Mouse (Mus musculus) spleen, postnatal 10 days (tissue): ENCODE data around the gene Kiz.

Source experiments
- DNase-seq, 2 experiments: peaks; one replicate each; pipeline ENCODE4 v3.0.0; 2021 to 2022; ENCODE audit warnings: low spot score in 2 of 2

The Kiz gene

DNA sequence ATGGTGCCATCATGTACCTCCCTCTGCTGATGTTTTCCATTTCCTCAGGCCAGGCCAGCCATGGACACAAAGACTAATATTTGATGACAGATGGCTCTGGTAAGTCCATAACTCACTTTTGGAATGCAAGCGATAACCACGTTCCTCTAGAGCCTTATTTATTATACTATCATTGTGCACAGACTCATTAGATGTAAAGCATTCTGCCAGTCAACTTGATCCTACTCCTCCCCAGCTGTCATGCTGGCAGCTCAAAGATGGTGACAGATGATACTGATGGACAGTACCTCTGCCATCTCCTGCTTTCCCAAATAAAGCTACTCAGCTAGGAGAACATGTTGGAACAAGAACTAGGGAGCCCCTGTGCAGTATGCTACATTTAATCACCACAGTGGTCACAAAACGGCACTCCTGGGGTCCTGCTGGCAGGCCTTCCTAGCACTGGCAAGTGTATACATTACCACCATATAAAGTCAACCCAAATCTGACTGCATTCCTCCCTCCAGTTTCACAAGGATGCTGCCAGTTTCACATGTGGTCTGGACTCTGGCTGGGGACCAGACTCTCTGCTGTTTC, 119.9 kb downstream of the Kiz start:
- DNase-seq: no peak

DNA sequence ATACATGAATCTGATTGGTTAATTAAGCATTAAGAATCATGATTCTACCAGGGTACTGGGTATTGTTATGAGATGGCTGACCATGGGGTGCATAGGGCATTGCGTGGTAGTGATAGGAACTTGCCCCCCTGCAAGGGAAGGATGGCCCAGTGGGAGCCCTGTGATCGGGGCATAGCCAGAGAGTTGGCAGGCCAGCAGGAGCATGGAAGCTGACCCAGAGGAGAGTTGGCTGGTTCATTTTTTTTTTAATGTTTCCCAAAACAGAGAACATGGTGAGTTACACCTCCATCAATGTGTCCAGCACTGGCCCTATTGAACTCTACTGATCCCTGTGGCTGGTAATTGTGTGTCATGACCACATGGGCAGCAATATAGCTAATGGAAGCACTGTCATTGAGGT, 127.1 kb downstream of the Kiz start:
- no peak for DNase-seq

DNA sequence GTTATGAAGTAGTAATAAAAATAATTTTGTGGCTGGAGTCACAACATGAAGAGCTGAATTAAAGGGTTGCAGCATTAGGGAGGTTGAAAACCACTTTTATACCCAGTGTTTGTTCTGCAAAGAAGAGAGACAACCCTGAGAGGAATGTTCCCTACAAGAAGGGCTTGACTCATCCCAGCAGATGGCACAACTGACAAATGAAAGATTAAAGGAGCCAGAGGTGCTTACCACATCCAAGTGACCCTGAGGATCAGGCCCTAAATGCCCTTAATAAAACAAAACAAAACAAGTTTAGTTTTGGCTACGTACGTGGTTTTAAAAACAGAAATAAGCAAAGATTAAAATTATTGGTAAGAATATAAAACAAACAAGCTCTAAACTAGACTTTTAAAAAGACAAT, 129.2 kb downstream of the Kiz start:
- DNase-seq: no peak

DNA sequence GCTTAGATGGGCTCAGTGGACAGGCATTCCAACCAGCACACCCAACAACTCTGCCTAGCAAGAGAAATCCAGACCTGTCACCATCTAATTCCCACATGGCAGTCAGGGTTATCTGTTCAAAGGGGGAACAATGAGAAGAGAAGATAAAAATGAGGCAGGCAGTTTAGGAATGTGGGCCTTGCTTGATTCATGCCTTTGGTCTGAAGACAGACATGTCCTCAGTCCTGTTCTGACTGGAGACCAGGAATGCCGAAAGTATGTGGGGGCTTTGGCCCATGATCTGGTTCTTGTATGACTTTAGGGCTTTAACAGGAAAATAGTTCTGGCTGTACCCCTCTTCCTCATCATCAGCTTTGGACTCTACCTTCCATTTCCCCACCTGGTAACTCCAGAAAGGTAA, 130.1 kb downstream of the Kiz start:
- DNase-seq: no peak

DNA sequence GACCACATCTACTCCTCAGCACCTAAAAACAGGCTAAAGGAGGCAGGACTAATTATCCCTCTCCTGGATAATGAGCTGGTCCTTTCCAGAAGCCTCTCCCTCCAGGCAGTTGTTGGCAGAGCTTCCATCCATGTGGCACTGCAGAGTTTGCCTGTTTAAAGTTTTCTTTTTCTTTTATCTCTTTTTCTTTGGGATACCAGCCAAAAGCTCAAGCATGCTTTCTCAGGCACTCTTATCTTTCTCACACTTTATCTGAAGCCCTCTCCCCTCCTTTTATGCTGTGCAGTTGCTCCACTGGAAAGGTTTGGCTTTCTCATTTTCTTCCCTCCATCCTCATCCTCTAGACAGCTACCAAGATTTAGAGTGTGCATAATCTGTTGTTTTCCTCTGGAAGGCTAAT, 130.8 kb downstream of the Kiz start:
- no peak for DNase-seq

DNA sequence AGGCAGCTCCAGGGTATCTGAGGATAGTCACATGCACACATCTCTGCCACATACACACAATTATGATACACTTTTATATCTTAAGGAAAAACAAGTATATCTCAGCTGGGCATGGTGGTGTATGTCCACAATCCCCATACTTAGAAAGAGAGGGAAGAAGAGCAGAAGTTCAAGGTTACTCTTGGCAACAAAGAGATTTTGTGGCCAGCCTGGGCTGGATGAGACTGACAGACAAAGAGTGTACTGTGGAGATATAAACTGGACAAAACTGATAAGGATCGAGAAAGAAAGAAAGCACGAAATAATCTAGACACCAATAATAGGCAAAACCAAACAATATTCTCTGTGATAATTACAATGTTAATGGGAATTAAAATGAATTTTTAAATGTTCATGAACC, 151.6 kb downstream of the Kiz start:
- DNase-seq: no peak

DNA sequence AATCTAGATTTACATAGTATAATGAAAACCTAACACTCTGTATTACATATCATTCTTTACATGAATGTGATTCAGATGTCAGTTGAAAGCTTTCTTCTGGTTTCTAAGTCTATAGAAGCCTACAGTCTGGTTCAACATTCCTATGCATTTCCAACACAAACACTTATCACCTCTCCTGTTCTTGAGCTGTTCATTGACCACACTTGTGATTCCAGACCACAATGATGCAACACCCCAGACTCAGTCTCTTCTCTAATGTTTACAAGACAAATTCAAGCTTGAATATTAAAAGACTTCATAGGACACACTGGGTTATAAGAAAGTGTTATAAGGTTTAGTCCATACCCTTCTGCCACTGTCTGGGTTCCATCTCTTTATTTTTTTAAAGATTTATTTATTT, 153.4 kb downstream of the Kiz start:
- no peak for DNase-seq

DNA sequence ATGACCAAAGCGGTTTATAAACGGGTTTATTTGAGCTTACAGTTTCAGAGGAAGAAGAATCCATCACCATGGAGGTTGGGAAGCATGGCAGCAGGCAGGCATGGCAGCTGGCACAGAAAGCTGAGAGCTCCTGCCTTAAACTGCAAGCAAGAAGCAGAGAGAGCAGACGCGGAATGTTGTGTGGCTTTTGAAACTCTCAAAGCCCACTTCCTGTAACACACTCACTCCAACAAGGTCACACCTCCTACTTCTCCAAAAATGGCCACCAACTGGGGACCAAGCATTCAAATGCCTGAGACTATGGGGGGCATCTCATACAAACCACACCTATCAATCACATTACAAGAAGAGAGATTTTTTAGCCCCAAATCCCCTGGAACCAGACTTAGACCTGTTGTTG, 154.5 kb downstream of the Kiz start:
- DNase-seq: peak in 1 of 2 experiments; percentile 21

DNA sequence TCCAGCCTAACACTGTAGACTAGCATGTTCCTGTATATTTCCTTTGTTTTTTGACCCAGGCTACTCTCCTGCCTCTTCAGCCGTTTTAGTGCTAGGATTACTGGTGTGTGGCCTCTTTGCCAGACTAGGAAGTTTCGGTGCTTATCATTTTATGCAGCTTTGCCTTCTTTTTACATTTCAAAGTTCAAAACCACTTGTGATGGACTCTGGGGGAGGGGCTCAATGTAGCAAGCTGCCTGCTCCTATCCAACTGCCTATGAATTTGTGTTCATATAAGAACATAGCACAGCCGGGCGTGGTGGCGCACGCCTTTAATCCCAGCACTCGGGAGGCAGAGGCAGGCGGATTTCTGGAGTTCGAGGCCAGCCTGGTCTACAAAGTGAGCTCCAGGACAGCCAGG, 155.3 kb downstream of the Kiz start:
- no peak for DNase-seq

DNA sequence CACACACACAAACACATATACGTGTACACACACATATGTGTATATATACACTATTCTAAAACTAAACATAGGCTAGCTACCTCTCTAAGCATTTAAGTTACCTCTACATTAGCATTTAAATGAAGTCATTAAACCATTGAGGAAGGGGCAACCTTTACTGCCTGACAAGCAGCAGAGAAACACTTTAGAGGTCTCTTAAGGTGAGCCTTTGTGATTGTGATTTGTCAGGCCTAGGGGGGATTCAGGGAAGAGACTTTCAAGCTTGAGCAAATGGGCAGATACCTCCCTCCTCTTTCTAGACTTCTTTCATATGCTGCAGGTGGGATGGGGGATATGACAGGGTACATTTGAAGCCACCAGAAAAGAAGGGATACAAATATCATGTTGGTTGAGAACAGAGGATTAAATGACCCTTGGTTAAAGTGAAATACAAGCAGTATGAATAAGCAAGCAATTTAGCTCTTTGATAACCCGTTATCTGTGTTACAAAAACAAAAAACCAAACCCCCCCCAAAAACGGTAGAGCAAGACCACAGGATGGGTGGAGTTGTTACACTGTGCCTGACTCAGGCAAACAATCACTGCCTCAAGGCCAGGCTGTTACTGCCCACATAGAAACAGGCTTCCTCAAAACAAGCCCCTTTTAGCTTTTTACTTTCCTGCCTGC, 155.9 kb downstream of the Kiz start:
- DNase-seq: peak in 1 of 2 experiments; percentile 42

DNA sequence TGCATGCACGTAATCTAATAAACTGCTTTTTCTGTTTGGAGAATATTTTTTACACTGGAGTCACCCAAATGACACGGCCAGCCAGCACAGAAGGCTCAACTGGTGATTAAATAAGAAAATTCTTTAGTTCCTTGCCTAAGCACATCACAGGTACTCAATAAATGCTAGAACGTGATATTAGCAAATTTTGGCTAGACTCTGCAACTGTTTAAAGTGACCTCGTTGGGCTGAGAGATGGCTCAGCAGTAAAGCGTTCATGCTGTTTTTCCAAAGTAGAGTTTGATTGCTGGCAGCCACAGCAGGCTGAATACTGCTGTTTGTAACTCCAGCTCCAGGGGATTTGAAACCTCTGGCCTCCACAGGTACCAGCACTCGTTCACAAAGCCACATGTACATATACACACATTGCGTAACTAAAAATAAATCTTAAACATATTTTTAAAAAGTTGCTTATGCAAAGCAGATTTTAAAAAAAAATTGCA, 156.5 kb downstream of the Kiz start:
- DNase-seq: peak; percentile 12 to 31

DNA sequence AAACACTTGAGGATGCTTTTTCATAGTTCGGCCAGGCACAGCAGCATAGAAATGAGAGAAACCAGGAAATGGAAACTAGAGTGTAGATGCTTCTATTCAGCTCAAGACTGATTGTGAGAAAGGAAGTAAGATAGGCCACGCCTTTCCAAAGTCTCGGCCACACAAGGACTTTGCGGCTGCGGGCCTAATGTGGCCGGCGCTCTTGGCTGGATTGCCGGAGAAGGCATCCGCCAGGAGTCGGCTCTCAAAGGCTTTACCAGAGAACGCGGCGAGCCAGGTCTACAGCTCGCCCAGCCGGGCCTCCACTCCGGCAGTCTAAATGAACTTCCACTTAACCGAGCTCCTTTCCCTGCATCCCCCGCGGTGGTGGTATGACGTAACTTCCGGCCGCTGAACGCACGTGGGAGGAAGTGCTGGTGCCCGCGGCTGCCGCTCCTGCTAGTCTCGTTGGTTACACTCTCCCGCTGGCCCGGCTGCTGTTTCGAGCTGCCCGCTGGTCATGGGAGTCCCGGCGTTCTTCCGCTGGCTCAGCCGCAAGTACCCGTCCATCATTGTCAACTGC, 157.0 kb downstream of the Kiz start, which contains the start of gene Xrn2:
Gene Xrn2 (plus strand): TSS at position 374 of the 562 bp plus-strand sequence.
- DNase-seq: peak; percentile 88 to 95

DNA sequence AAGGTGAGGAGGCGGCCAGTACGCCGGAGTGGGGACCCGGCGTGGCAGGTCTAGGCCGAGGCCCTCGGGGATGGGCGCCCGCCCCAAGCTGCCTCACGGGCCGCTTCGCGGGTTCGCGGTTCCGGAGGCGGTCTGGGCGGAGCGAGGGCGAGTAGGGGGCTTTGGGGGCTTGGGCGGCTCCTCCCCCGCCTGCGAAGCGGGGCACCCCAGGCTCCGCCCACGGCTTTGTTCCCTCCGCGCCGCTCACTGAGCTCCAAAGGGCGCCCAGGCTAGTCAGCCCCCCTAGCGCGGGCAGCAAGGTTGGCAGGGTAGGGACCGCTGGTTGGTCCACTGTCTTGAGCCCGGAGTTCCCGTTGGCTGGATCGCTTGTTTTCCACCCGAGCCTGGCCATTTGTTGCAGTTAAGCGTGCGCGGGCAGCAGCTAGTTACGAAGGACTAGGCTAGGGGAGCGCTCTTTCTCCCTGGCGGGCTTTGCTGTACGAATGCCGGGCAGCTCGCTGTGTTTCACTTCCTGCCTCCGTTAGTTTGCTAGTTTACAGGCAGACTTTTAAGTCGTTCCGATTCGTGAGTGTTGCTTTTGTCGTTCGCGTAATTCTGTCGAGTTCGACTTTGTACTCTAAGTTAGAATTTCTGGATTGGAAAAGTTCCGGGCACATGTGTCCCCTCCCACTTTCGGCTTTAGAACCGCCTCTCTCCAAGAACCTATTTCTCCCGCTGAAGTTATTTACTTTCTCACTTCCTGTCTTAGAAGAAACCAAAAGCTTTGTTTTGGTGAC, 157.7 kb downstream of the Kiz start:
- peak; percentile 64 to 75 for DNase-seq

DNA sequence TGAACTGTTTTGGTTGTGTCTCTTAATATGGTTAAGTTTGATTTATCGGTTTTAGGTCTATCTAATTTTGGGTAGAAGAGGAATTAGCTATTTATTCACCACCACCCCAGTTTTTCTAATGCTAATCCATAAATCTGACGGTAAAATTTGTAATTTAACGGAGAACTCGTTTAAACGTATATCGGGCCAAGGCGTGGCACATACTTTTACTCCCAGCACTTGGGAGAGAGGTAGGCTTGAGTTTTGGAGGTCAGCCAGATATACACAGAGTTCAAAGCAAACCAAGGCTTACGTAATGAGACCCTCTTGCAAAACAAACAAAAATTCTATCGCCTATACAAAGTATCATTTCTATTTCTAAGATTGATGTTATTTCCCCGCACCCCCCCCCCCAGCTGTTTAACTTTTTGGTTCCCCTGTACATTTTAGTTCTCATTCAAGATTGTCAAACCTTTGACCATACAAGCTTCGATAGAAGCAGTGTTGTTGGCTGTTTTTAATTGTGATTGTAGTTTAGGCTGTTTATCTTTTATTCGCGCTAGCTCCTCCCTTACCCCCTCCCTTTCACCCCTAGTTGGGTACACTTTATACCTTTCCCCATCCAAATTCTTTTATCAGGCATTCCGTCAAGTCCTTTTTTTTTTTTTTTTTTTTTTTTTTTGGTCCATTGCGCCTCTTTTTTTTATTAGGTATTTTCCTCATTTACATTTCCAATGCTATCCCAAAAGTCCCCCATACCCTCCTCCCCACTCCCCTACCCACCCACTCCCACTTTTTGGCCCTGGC, 158.6 kb downstream of the Kiz start:
- DNase-seq: no peak
